Mouse (Mus musculus) C2C12 (cell line): ENCODE results near the gene Rev1.

Experiments used
- CTCF ChIP-seq: IDR thresholded peaks from one replicate; pipeline ENCODE4 v1.5.1; 2011; ENCODE audit not compliant: control insufficient read depth, insufficient read depth, insufficient read length
- FOSL1 ChIP-seq: IDR thresholded peaks from one replicate; pipeline ENCODE4 v1.8.0; 2011; ENCODE audit warnings: mild to moderate bottlenecking, low read length; ENCODE audit not compliant: poor library complexity, insufficient read depth, severe bottlenecking
- MAX ChIP-seq: IDR thresholded peaks from one replicate; pipeline ENCODE4 v1.6.1; 2011; ENCODE audit warnings: mild to moderate bottlenecking, control low read depth
- MYOD1 ChIP-seq: IDR thresholded peaks from one replicate; pipeline ENCODE4 v1.6.1; 2011; ENCODE audit warnings: low read depth; ENCODE audit not compliant: control insufficient read depth, insufficient read length
- MYOG ChIP-seq: IDR thresholded peaks from one replicate; pipeline ENCODE4 v1.6.1; 2011; ENCODE audit not compliant: control insufficient read depth, insufficient read length; ENCODE audit errors: extremely low read depth
- USF1 ChIP-seq: IDR thresholded peaks from one replicate; pipeline ENCODE4 v1.6.1; 2011; ENCODE audit warnings: low read depth, mild to moderate bottlenecking, control low read depth, moderate library complexity

GRCm38 (mm10) chr1:38035521-38035920 lies 94.1 kb downstream of the Rev1 start:
- TF ChIP-seq MYOD1 (no peak), CTCF (no peak), MYOG (no peak), FOSL1 (no peak), MAX (no peak), USF1 (no peak)
